Mouse (Mus musculus): ENCODE results near the gene Fam20a. TPM values are rescaled to one million over a fixed set of nuclear protein-coding genes. Genes with fewer than 3 reads are reported as not detected.
A peak's percentile ranks its signal among the peaks of the same experiment; 100 is the strongest.

Gene Fam20a
- polyA plus RNA-seq, 1 experiment from 2014 or later: 3.0 TPM

DNA sequence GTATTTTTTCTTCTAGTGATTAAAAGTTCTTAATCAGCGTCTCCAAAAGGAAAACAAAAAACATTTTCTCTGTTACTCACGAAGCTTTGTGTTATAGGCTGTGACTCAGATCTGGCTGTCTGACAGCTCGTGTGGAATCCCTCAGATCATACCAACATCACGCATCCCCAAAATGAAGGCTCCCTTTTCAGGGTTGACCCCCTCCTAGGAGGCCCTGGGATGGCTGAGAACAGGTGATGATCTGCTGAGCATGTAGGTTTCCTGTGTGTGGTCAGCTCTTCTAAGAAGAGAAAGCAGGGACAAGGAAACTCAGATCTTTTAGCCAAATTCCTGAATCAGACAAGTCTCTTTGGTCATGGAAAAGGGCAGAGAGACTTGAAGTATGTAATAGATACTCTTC, 23.1 kb upstream of the Fam20a start:
- no peak for DNase-seq (ENCODE audit: low spot score)

DNA sequence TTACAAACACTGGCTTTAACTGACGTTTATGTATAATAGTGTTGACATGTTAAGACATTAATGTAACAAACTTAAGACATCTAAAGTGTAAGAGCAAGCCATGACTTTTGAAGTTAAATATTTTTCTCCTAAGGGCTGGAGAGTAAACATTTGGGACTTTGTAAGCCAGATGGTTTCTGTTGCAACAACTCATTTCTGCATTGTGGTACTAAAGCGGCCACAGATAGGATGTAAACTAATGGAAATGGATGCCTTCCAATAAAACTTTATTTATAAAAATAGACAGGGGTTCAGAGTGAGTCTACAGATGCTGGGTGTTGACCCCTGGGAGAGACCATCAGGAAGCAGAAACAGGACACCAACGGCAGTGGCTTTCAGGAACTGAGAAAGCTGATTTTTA, 15.9 kb upstream of the Fam20a start:
- H3K9me3 ChIP-seq (ENCODE audit: control insufficient read depth, low read length): no peaks in the 10 kb centered on the region
- no peaks in the 10 kb centered on the region for H3K36me3 ChIP-seq (ENCODE audit: control insufficient read depth, insufficient read depth, low read length)
- ATAC-seq (ENCODE audit: low FRiP score) (no peak), DNase-seq (ENCODE audit: low spot score) (no peak)
- H3K4me1 ChIP-seq (replicated peaks; ENCODE audit: control insufficient read depth, insufficient read depth, low read length): no peaks in the 10 kb centered on the region
- no peak overlapping the region for H3K4me3 ChIP-seq (ENCODE audit: low read depth, low read length)
- 72% methylated on average over 3 of the region's 3 CpGs for WGBS
- H3K9ac ChIP-seq (ENCODE audit: low read depth, low read length): no peak overlapping the region
- H3K27ac ChIP-seq (ENCODE audit: low read depth, low read length): no peak overlapping the region
- H3K27me3 ChIP-seq (ENCODE audit: control insufficient read depth, insufficient read depth, low read length): no peaks in the 10 kb centered on the region
- H3K4me2 ChIP-seq (replicated peaks; ENCODE audit: low read depth, low read length): no peak overlapping the region

More for the DNA sequence above, 23.1 kb upstream of the Fam20a start:
- H3K36me3 ChIP-seq (ENCODE audit: control insufficient read depth, insufficient read depth, low read length): no peaks in the 10 kb centered on the region
- H3K4me2 ChIP-seq (replicated peaks; ENCODE audit: low read depth, low read length): no peak overlapping the region
- no peak overlapping the region for H3K27ac ChIP-seq (ENCODE audit: low read depth, low read length)
- ATAC-seq (ENCODE audit: low FRiP score): no peak
- H3K4me3 ChIP-seq (ENCODE audit: low read depth, low read length): no peak overlapping the region
- H3K27me3 ChIP-seq (ENCODE audit: control insufficient read depth, insufficient read depth, low read length): no peaks in the 10 kb centered on the region
- 86% methylated on average over 4 of the region's 4 CpGs for WGBS
- H3K9ac ChIP-seq (ENCODE audit: low read depth, low read length): no peak overlapping the region
- no peaks in the 10 kb centered on the region for H3K9me3 ChIP-seq (ENCODE audit: control insufficient read depth, low read length)
- no peaks in the 10 kb centered on the region for H3K4me1 ChIP-seq (replicated peaks; ENCODE audit: control insufficient read depth, insufficient read depth, low read length)

DNA sequence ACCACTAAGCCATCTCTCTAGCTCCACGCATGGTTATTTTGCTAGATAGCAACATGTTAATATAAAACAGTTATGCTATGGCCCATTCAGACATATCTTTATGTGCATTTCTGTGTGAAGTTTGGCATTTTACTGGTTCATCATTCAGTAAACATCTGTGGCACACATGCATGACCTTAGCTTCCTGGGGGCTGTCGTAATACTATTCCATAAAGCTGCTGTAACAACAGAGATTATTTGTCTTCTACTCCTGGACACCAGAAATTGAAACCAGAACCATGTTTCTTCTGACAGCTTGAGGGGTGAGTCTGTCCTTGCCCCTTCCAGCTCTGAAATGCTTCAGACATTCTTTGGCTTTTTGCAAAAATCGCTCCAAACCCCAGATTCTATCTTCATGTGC, 14.3 kb upstream of the Fam20a start:
- DNase-seq (ENCODE audit: low spot score): no peak
- 65% methylated on average over 3 of the region's 3 CpGs for WGBS

DNA sequence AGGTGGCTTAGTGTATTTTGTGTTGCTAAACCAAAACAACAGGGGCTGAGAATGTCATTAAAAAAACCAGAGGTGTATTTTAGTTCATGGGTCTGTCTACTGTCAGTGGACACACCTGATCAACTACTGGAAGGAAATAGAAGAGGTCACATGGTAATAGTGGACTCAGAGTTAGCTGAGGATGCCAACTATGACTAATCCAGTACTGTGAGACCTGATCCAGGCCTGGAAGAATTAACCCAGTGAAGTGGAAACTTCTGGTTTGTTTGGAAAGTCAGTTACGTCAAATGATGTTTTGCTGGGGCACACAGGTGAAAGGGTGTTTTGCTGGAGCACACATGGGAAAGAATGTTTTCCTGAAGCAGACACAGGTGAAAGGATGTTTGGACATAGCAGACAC, 12.3 kb upstream of the Fam20a start:
- no peaks in the 10 kb centered on the region for H3K4me1 ChIP-seq (replicated peaks; ENCODE audit: control insufficient read depth, insufficient read depth, low read length)
- no peak overlapping the region for H3K9ac ChIP-seq (ENCODE audit: low read depth, low read length)
- DNase-seq (ENCODE audit: low spot score) (no peak), ATAC-seq (ENCODE audit: low FRiP score) (no peak)
- no peak overlapping the region for H3K4me3 ChIP-seq (ENCODE audit: low read depth, low read length)
- H3K27ac ChIP-seq (ENCODE audit: low read depth, low read length): no peak overlapping the region
- WGBS: 81% methylated on average over 1 of the region's 1 CpGs
- H3K27me3 ChIP-seq (ENCODE audit: control insufficient read depth, insufficient read depth, low read length): no peaks in the 10 kb centered on the region
- no peaks in the 10 kb centered on the region for H3K36me3 ChIP-seq (ENCODE audit: control insufficient read depth, insufficient read depth, low read length)
- H3K9me3 ChIP-seq (ENCODE audit: control insufficient read depth, low read length): no peaks in the 10 kb centered on the region
- no peak overlapping the region for H3K4me2 ChIP-seq (replicated peaks; ENCODE audit: low read depth, low read length)

More for the DNA sequence above, 14.3 kb upstream of the Fam20a start:
- Histone ChIP-seq H3K27me3 (ENCODE audit: control insufficient read depth, insufficient read depth, low read length) (no peaks in the 10 kb centered on the region), H3K4me3 (ENCODE audit: low read depth, low read length) (no peak overlapping the region), H3K9ac (ENCODE audit: low read depth, low read length) (no peak overlapping the region), H3K9me3 (ENCODE audit: control insufficient read depth, low read length) (no peaks in the 10 kb centered on the region), H3K27ac (ENCODE audit: low read depth, low read length) (no peak overlapping the region), H3K36me3 (ENCODE audit: control insufficient read depth, insufficient read depth, low read length) (no peaks in the 10 kb centered on the region), H3K4me1 (replicated peaks; ENCODE audit: control insufficient read depth, insufficient read depth, low read length) (no peaks in the 10 kb centered on the region), H3K4me2 (replicated peaks; ENCODE audit: low read depth, low read length) (no peak overlapping the region)
- ATAC-seq (ENCODE audit: low FRiP score): no peak

DNA sequence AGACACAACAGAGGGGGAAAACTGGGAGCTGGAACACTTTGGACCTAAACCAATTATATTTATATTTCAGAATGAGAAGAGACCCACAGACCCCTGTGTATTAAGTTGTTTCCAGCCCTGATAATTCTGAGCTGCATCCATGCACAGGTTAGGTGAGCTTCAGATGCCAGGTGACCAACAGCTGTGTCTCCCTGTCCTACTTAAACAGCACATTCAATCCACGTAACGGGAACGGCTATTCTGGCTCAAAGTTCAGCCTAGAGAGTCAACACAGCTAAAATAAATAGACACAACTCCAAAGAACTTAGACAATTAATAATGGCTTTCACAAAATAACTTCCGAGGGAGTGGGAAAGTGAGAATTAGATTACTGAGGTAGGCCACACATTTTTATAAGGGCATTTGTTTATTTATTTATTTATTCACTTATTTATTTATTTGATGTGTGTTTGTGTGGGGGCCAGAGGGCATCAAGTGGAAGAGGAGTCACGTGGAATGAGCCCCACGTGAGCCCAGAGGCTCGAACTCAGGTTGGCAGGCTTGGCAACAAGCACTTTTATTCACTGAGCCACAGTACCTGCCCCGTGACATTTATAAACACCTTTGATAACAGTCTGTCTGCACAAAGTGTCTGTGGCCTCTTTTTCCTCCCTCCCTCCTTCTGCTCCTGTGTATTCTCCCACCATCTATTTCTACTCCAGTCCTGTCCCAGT, 10.8 kb upstream of the Fam20a start:
- H3K27me3 ChIP-seq (ENCODE audit: control insufficient read depth, insufficient read depth, low read length): no peaks in the 10 kb centered on the region
- no peak overlapping the region for H3K9ac ChIP-seq (ENCODE audit: low read depth, low read length)
- no peaks in the 10 kb centered on the region for H3K4me1 ChIP-seq (replicated peaks; ENCODE audit: control insufficient read depth, insufficient read depth, low read length)
- H3K4me3 ChIP-seq (ENCODE audit: low read depth, low read length): no peak overlapping the region
- no peaks in the 10 kb centered on the region for H3K36me3 ChIP-seq (ENCODE audit: control insufficient read depth, insufficient read depth, low read length)
- DNase-seq (ENCODE audit: low spot score): no peak
- no peak overlapping the region for H3K4me2 ChIP-seq (replicated peaks; ENCODE audit: low read depth, low read length)
- WGBS: 81% methylated on average over 8 of the region's 8 CpGs
- no peak for ATAC-seq (ENCODE audit: low FRiP score)
- no peaks in the 10 kb centered on the region for H3K9me3 ChIP-seq (ENCODE audit: control insufficient read depth, low read length)
- H3K27ac ChIP-seq (ENCODE audit: low read depth, low read length): no peak overlapping the region

DNA sequence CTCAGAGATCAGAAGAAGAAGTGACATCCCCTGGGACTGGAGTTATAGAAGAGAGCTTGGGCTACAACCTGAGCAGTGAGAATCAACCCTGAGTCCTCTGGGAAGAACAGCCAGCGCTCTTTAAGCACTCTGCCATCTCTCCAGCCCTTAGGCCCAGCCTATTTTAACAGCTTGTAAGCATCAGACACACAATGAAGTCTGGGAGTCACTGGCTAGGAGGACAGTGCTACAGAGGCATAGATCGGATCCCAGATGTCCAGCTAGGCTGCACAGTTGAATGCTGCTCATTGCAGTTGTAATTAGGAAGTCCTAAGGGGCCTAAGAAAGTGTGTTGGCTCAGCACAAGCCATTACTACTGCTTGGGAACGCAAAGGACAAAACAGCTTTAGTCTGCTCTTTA, 6.3 kb upstream of the Fam20a start:
- ATAC-seq (ENCODE audit: low FRiP score): no peak
- Histone ChIP-seq H3K4me2 (replicated peaks; ENCODE audit: low read depth, low read length) (no peak overlapping the region), H3K9me3 (ENCODE audit: control insufficient read depth, low read length) (no peaks in the 10 kb centered on the region), H3K4me3 (ENCODE audit: low read depth, low read length) (no peak overlapping the region), H3K9ac (ENCODE audit: low read depth, low read length) (no peak overlapping the region), H3K36me3 (ENCODE audit: control insufficient read depth, insufficient read depth, low read length) (no peaks in the 10 kb centered on the region), H3K4me1 (replicated peaks; ENCODE audit: control insufficient read depth, insufficient read depth, low read length) (no peaks in the 10 kb centered on the region), H3K27me3 (ENCODE audit: control insufficient read depth, insufficient read depth, low read length) (no peaks in the 10 kb centered on the region), H3K27ac (ENCODE audit: low read depth, low read length) (no peak overlapping the region)
- WGBS: 69% methylated on average over 3 of the region's 3 CpGs
- DNase-seq (ENCODE audit: low spot score): no peak

DNA sequence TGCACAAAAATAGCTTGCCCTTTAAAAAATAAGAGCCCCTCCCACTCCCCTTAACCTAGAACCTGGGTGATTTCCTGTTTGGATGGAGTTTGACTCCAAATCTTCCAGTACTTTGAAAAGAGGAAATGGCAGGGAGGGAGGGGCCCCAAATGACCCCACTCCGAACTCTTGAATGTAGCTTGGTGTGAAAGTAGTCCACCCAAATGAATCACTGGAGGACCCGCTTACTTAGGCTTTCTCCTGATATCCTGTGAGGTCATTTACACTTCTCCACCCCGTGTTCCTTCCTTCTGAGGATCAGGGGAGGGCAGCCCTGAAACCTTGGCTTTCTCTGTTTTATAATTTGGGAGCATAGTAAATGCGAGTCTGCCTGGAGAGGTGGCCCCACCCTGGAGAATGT, 632 bp upstream of the Fam20a start:
- 63% methylated on average over 4 of the region's 4 CpGs for WGBS
- ATAC-seq (ENCODE audit: low FRiP score): no peak

DNA sequence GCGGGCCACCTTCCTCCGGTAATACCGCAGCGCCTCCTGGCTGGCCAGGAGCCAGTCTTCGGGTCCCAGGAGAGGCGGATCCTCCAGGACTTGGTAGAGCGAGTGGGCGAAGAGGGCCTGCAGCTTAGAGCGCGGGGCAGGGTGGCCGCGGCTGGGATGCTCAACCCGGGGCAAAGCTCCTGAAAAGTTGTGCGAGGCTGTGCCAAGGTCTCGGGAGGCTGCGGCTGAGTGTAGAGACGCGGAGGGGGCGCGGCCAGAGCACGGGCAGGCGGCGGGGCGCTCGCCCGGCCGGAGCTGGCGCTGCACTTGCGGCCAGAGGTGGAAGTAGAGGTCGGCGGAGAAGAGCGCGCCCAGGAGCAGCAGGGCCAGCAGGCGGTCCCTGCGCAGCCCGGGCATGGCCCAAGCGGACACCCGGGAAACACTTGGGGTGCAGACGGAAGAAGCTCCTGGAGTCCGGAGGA, 729 bp downstream of the Fam20a start:
- Histone ChIP-seq H3K9me3 (ENCODE audit: control insufficient read depth, low read length) (no peaks in the 10 kb centered on the region), H3K9ac (ENCODE audit: low read depth, low read length) (peak overlapping the region; percentile 28), H3K27ac (ENCODE audit: low read depth, low read length) (no peak overlapping the region), H3K27me3 (ENCODE audit: control insufficient read depth, insufficient read depth, low read length) (peaks cover 12% of the 10 kb centered on the region), H3K4me1 (replicated peaks; ENCODE audit: control insufficient read depth, insufficient read depth, low read length) (peaks cover 5% of the 10 kb centered on the region), H3K4me3 (ENCODE audit: low read depth, low read length) (peak overlapping the region; percentile 48), H3K4me2 (replicated peaks; ENCODE audit: low read depth, low read length) (peak overlapping the region; percentile 98), H3K36me3 (ENCODE audit: control insufficient read depth, insufficient read depth, low read length) (no peaks in the 10 kb centered on the region)
- WGBS: under 1% methylated on average over 39 of the region's 40 CpGs
- ATAC-seq (ENCODE audit: low FRiP score): peak; percentile 70
- DNase-seq (ENCODE audit: low spot score): no peak

More for the DNA sequence above, 632 bp upstream of the Fam20a start:
- Histone ChIP-seq H3K4me1 (replicated peaks; ENCODE audit: control insufficient read depth, insufficient read depth, low read length) (peaks cover 5% of the 10 kb centered on the region), H3K36me3 (ENCODE audit: control insufficient read depth, insufficient read depth, low read length) (no peaks in the 10 kb centered on the region), H3K9ac (ENCODE audit: low read depth, low read length) (no peak overlapping the region), H3K4me2 (replicated peaks; ENCODE audit: low read depth, low read length) (no peak overlapping the region), H3K4me3 (ENCODE audit: low read depth, low read length) (no peak overlapping the region), H3K27ac (ENCODE audit: low read depth, low read length) (no peak overlapping the region), H3K27me3 (ENCODE audit: control insufficient read depth, insufficient read depth, low read length) (peaks cover 12% of the 10 kb centered on the region), H3K9me3 (ENCODE audit: control insufficient read depth, low read length) (no peaks in the 10 kb centered on the region)
- no peak for DNase-seq (ENCODE audit: low spot score)

DNA sequence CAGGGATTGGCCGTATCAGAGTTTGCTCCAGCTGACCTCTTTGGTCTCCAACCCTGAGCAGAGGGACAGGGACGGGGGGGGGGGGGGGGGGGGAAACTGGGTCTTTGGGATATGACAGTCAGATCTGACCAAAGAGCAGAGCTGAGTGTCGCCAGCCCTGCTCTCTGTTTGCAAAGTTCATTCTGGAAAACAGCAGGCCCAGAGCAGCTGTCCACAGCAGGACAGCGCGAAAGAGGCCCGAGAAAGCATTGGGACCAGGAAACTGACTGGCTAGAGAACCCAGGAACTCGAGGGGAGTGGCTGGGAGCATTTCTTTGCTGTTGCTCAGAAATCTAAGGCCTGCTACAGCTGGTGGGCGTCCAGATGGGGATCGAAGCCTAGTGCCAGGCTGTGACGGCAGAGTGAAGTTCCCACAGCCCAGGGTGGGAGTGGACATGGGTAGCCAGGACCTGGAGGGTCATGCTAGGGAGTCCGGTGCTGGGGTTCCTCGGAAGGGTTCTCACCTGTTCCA, 1.2 kb downstream of the Fam20a start:
- DNase-seq (ENCODE audit: low spot score) (peak; percentile 24), ATAC-seq (ENCODE audit: low FRiP score) (peak; percentile 58)
- no peak overlapping the region for H3K27ac ChIP-seq (ENCODE audit: low read depth, low read length)
- no peaks in the 10 kb centered on the region for H3K9me3 ChIP-seq (ENCODE audit: control insufficient read depth, low read length)
- 10% methylated on average over 11 of the region's 12 CpGs for WGBS
- peak overlapping the region; percentile 28 for H3K9ac ChIP-seq (ENCODE audit: low read depth, low read length)
- peaks cover 12% of the 10 kb centered on the region for H3K27me3 ChIP-seq (ENCODE audit: control insufficient read depth, insufficient read depth, low read length)
- H3K4me2 ChIP-seq (replicated peaks; ENCODE audit: low read depth, low read length): peak overlapping the region; percentile 98
- H3K36me3 ChIP-seq (ENCODE audit: control insufficient read depth, insufficient read depth, low read length): no peaks in the 10 kb centered on the region
- H3K4me3 ChIP-seq (ENCODE audit: low read depth, low read length): peak overlapping the region; percentile 48
- peaks cover 5% of the 10 kb centered on the region for H3K4me1 ChIP-seq (replicated peaks; ENCODE audit: control insufficient read depth, insufficient read depth, low read length)
